Mouse (Mus musculus) testis, adult 2 months (tissue): Measurements from ENCODE around the gene Slc30a10.

ENCODE experiments used
- CTCF ChIP-seq: fragments of 200-500 bp; IDR thresholded peaks from 2 replicates; pipeline ENCODE4 v1.5.1; 2012; ENCODE audit warnings: low read depth, mild to moderate bottlenecking, inconsistent platforms, low read length, moderate library complexity; ENCODE audit not compliant: control insufficient read depth, insufficient read depth, insufficient replicate concordance
- POLR2A ChIP-seq: fragments of 200-500 bp; IDR thresholded peaks from 2 replicates; pipeline ENCODE4 v1.6.1; 2012; ENCODE audit warnings: low read depth, mild to moderate bottlenecking, inconsistent platforms, low read length, moderate library complexity; ENCODE audit not compliant: control insufficient read depth

DNA sequence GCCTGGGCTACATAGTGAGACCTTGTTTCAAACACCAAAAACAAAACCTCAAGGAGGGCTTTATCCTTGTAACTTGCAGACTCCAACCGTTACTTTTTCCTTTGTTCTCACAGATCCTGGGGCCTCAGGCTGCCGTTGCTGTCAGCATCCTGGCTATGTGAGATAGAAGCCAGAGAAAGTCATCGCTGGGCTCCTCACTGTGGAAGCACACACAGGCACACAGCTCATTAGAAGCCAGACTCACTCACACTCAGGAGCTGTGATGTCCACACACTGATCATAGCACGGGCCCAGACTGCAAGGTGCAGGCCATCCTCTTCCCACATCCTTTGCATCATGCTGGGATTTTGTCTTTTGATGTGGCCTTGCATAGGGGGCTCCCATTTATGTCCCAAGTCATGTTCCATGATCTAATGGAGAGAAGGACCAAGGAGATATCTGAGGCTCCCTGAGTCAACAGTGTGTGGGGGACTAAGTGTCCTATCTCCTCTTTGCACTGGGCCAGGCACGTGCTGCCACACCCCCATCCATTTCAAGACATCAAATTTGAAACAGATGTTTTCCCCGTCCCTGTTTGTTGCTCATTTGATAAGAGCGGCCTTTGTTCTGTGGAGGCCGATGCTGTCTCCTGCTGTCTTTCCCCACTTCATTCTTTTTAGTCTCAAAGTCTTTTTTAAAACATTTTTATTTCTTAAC is 17.5 kb downstream of the Slc30a10 start:
- TF ChIP-seq POLR2A: no peak
- no peak for TF ChIP-seq CTCF
